Mouse (Mus musculus) left cerebral cortex, adult 8-10 months (tissue): ENCODE data around the gene Bpifb6. TPM values are rescaled to one million over a fixed set of nuclear protein-coding genes. Genes with fewer than 3 reads are reported as not detected.

Experiments
- DNase-seq, 2 experiments: peaks; one replicate each; pipeline ENCODE4 v3.0.0; 2022; ENCODE audit warnings: low spot score in 2 of 2
- total RNA-seq, 4 experiments: library from RNA; stranded (reverse); gene quantifications; 2 replicates each; pipeline ENCODE4 v1.2.4; 2022

Gene Bpifb6
- total RNA-seq = not detected

- DNase-seq = no peak
These were observed at the start of gene Bpifb6 for GRCm38 (mm10) chr2:153900088-153900487. Bpifb6 (plus strand) TSS chr2:153900388.

- peak; percentile 19 to 24 for DNase-seq
These were observed 49.2 kb upstream of the Bpifb6 start for GRCm38 (mm10) chr2:153851030-153851360.

GRCm38 (mm10) chr2:153853544-153853943 lies 46.6 kb upstream of the Bpifb6 start:
- DNase-seq = no peak

- no peak for DNase-seq
These were observed 40.6 kb upstream of the Bpifb6 start for GRCm38 (mm10) chr2:153859581-153859980.

DNA sequence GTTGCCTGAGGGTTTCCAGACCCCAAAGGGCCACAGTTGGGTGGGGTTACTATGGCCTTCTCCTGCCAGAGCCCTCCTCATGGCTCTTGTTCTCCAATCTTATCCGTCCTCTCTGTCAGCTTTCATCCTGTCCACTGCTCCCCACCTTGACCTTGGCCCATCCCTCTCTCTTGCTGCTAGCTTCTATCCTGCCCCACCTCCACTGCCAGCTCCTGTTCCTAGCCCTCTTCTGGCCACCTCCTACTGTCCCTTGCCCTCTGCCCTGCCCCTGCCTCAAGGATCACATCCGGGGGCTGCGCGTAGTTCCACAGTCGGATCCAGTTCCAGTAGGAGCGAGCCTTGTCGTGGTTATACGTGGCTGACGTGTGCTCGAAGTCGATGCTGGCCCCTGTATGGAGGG lies 39.9 kb upstream of the Bpifb6 start:
- no peak for DNase-seq

- DNase-seq = no peak
These were observed 39.5 kb upstream of the Bpifb6 start for GRCm38 (mm10) chr2:153860715-153861114.

DNA sequence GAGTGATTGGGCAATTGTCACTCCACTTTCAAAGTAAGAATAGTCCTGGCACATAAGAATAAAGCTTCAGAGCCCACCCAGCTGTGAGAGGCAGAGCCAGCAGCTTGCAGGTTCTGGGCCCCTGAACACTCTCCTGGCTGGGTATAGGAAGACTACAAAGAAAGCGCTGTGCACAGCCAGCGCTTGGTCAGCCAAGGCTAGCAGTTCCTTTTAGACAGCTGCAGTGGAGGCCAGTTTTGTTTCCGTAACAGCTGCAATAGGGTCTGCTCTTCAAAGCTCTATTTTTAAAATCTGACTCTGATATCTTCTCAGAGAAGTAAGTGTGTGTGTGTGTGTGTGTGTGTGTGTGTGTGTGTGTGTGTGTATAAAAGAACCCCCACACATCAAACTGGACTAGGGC lies 38.2 kb upstream of the Bpifb6 start:
- DNase-seq = no peak

GRCm38 (mm10) chr2:153870984-153871383 lies 29.2 kb upstream of the Bpifb6 start, which contains the start of gene Sun5:
Sun5 (minus strand) TSS chr2:153871084.
- DNase-seq = no peak

GRCm38 (mm10) chr2:153874745-153875144 lies 25.4 kb upstream of the Bpifb6 start, which contains the start of gene Bpifb2:
Bpifb2 (plus strand) TSS chr2:153875045.
- DNase-seq = no peak

DNA sequence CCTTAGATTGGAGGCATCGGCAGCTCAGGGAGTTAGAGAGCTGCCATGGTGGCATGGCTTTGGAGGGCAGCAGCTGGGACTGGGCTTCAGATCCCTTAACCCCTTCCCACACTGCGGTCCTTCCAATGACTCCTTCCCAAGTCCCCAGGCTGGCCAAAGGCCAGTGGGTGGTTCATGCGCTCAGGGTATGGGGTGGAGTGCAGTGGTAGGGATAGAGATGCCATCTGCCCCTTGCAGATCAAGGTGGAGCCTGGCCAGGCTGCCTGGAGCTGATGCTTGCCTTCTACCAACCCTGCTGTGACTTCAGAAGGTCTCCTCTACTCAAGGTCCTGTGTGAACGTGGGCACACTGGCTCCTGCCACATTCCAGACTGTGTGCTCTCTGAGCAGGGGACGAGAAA lies 1.1 kb upstream of the Bpifb6 start:
- no peak for DNase-seq

- DNase-seq = no peak
These were observed 2.5 kb downstream of the Bpifb6 start for GRCm38 (mm10) chr2:153902726-153903125.

GRCm38 (mm10) chr2:153906626-153907025 lies 6.4 kb downstream of the Bpifb6 start:
- no peak for DNase-seq

DNA sequence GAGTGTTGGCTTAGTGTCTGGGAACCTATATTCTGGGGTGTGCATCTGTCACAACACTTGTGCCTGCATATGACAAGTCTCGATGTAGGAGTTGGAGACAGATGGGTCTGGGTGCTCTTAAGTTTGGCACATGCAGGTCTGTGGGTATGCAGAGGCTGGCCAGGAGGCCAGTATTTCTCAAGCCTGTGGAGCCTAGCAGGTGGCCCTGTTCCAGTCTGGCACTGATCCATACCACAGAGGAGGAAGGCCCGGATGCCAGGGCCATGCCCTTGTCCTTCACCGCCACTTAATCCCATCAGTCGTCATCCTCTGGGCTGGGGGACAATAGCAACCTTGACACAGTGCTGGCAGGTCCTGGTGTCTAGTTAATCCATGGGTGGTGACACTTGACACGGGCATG lies 14.0 kb downstream of the Bpifb6 start:
- DNase-seq = peak in 1 of 2 experiments; percentile 38

- DNase-seq = no peak
These were observed 17.7 kb downstream of the Bpifb6 start, which contains the start of gene Bpifb3 for GRCm38 (mm10) chr2:153917930-153918329. Bpifb3 (plus strand) TSS chr2:153918230.

DNA sequence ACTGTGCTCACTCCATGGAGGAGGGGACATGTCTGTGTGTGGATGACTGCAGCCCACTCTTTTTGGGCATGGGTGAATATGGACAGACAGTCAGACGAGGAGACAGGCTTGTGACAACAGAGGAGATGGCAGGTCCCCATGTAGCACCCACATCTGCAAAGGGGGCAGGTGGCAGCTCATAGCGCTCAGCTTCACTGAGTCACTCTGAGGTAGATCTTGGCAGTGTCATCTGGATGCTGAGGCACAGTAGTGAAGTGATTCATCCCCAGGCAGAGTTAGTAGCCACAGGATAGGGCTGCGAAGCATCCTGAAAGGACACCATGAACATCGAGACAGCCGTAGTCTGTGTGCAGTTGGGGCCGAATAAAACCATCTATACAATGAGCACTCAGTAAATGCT lies 21.1 kb downstream of the Bpifb6 start:
- peak in 1 of 2 experiments; percentile 64 for DNase-seq

DNA sequence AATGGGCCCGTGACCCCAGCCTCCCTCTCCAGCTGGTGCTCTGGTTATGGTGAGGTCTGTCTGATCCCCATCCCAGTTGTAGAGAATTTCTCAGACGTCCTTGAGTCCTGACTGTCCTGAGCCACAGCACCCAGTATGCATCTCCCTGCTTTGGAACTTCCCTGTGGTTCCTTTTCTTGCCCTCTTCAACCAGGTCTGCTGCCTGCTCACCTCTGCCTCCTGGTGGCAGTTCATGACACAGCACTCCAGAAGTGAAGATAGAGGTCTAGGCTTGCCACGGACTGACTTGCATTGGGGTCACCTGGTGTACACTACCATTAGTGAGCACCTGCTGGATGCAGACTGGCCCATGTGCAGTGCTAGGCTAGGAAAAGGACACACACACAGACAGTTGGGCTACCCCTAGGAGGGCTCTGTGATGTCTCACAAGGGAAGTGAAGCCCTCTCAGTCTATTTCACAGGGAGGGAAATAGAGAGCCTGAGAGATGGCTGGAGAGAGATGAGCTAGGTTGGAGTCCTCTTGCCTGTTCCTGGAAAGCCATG lies 29.8 kb downstream of the Bpifb6 start:
- DNase-seq = peak in 1 of 2 experiments; percentile 34

DNA sequence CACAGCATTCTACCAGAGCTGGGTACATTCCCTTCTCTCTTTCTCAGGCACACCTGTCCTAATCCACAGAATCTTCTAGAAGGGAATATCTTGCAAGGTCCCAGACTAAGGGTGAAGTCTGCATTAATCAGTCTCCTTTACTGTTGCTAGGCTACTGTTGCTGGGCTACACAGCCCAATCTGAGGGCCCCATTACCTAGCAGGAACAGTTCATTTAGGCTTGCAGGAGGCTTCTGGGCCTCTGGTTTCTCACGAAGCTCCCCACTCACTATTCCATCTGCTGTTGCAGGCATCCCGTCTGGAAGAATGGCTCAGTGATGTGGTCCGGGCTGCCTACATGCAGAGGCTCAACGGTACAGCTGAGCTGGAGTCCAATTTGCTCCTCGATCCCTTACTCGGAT lies 30.9 kb downstream of the Bpifb6 start:
- DNase-seq = no peak

- no peak for DNase-seq
These were observed 33.1 kb downstream of the Bpifb6 start for GRCm38 (mm10) chr2:153933311-153933710.

- DNase-seq = no peak
These were observed 35.2 kb downstream of the Bpifb6 start for GRCm38 (mm10) chr2:153935348-153935747.

DNA sequence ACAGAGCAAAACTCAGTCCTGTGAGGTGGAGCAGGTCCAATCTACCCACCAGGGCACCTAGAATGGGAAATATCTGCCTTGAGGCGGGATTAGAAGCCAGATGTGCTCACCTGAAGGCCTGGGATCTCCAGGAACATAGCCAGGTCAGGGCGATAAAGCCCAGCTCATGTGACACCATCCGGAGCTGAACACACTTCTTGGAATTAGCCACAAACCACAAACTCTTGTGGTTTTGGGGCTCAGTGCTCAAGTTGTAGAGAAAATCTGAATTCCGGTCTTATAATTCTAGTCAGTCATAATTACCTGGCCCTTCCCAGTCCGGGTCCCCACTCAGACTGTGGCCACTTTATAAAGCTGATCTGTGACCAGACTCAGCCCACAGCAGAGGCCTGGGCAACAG lies 37.7 kb downstream of the Bpifb6 start, which contains the start of gene Bpifb4:
Gene Bpifb4, plus strand, starts transcription at position 370 of the 400 bp plus-strand sequence.
- no peak for DNase-seq

- DNase-seq = peak in 1 of 2 experiments; percentile 59
These were observed 43.3 kb downstream of the Bpifb6 start for GRCm38 (mm10) chr2:153943537-153943936.

DNA sequence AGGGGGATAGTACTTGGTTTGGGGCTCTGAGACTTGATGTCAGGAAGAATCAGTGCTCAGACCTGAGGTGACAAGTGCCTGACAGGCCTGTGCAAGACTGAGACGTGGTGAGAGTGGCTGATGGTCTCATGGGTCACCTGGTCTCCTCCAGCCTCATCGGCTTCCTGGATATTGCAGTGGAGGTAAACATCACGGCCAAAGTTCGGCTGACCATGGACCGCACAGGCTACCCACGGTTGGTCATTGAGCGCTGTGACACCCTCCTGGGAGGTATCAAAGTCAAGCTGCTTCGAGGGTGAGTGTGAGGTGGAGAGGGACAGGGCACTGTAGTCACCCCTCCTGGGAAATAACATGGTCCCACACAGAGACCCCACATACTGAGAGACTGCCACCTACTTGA lies 44.4 kb downstream of the Bpifb6 start:
- no peak for DNase-seq

DNA sequence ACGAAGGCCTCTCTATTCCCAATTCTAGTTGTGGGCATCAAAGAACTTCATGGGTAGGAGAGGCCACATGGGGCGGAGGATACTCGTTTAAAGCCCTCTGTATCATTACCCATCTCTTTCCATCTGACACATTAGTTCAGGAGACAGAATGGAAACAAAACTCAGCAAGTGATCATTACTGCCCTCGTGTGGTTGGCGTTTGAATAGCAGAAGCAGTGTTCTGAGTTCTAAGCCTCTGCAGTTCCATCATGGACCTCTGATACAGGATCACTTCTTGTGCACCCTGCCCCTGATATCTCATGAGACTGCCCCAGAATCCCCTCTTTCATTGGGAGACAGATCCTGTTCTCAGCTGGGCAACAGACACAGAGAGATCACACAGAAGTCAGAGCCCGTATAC lies 52.7 kb downstream of the Bpifb6 start:
- peak in 1 of 2 experiments; percentile 59 for DNase-seq

DNA sequence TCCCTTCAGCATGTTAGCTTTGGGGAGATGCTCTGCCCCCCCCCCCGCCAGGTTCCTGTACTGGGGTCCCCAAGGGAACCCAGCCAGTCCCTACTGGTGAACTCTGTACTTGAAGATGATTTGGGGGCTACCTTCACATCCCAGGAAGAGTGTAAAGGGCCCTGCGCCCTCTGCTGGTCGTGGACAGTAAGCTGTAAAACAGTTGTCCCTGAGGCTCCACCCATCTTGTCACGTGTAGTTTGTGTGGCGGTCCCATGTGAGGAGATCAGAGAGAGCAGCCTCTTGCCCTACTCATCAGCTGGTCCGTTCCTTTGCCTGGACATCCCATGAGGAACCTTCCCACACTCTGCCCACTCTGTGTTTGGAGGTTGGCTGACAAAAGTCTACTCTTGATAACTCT lies 53.6 kb downstream of the Bpifb6 start:
- DNase-seq = no peak
